Mouse (Mus musculus): ENCODE measurements around the gene Fcgr4.

- TF ChIP-seq CTCF (IDR thresholded peaks at IDR 0.05; ENCODE audit: low read depth, low read length) (no peak), GATA1 (IDR thresholded peaks at IDR 0.05; ENCODE audit: borderline replicate concordance, low read length) (no peak), TAL1 (conservative IDR thresholded peaks at IDR 0.05; ENCODE audit: low read depth, low read length) (no peak), POLR2AphosphoS5 (IDR thresholded peaks at IDR 0.05; ENCODE audit: insufficient replicate concordance, low read depth, low read length) (no peak)
Observed at GRCm38 (mm10) chr1:171033196-171033595, 14.5 kb downstream of the Fcgr4 start.

Data from G1E (cell line).